Comparison of ENCODE assay signal across 12 mouse cellular contexts in genomic region chr6:66401468-66401867, GRCm38 (mm10).
A peak's percentile ranks its signal among the peaks of the same experiment; 100 is the strongest.
DNase-seq lines count a peak whose midpoint lies in the region; ATAC-seq lines count a peak whose summit lies in the region.
"Had no signal": no experiment of that assay in that cellular context is flagged by ENCODE, and none has a peak within 500 bp of the region (broad histone marks: within the 10 kb centered on the region; RNA-seq: fewer than 3 reads in every experiment).

No protein-coding gene starts in this region.

- ATAC-seq in heart, embryonic 11.5 days (replicated peaks; ENCODE audit: insufficient number of reproducible peaks, low FRiP score, low TSS enrichment), result no peak
- no peak for ATAC-seq in neural tube, embryonic 11.5 days (ENCODE audit: insufficient read depth, low FRiP score, low TSS enrichment)
- no peak for ATAC-seq in limb, embryonic 11.5 days (ENCODE audit: insufficient number of reproducible peaks, low FRiP score, low TSS enrichment, low read depth)
- ATAC-seq in neural tube, embryonic 15.5 days (ENCODE audit: low FRiP score), result no peak
- ATAC-seq in activated CD4-positive, CD25-positive, alpha-beta regulatory T cell, adult 4 months, result no peak

- H3K4me1 ChIP-seq in heart, embryonic 11.5 days (ENCODE audit: control insufficient read depth, insufficient read depth, low read length), result peaks cover 4% of the 10 kb centered on the region; the same call in 1 of the 2 replicates
- H3K4me1 ChIP-seq in neural tube, embryonic 11.5 days (ENCODE audit: control insufficient read depth, insufficient read depth, low read length), result peaks cover 8% of the 10 kb centered on the region
- no peaks in the 10 kb centered on the region for H3K4me1 ChIP-seq in limb, embryonic 11.5 days (ENCODE audit: control insufficient read depth, insufficient read depth, low read length)
- peaks cover 9% of the 10 kb centered on the region; the same call in 1 of the 2 replicates for H3K4me1 ChIP-seq in neural tube, embryonic 15.5 days

- H3K36me3 ChIP-seq in heart, embryonic 11.5 days (ENCODE audit: control insufficient read depth, insufficient read depth, low read length), result no peaks in the 10 kb centered on the region
- no peaks in the 10 kb centered on the region for H3K36me3 ChIP-seq in neural tube, embryonic 11.5 days (ENCODE audit: control insufficient read depth, insufficient read depth, low read length)
- H3K36me3 ChIP-seq in limb, embryonic 11.5 days (ENCODE audit: control insufficient read depth, insufficient read depth, low read length), result no peaks in the 10 kb centered on the region
- H3K36me3 ChIP-seq in neural tube, embryonic 15.5 days, result no peaks in the 10 kb centered on the region

- no peak for DNase-seq in heart, postnatal 14 days
- DNase-seq in neural tube, embryonic 11.5 days (ENCODE audit: low spot score), result no peak
- DNase-seq in neural tube, embryonic 10.5 days (ENCODE audit: extremely low spot score, low spot score), result no peak
- DNase-seq in limb, embryonic 11.5 days (ENCODE audit: low spot score), result no peak
- no peak for DNase-seq in cerebellum, adult 8-10 months
- DNase-seq: adrenal gland, postnatal 25 days; kidney, adult 18-20 months; lung, adult 18-20 months had no signal

- H3K9ac ChIP-seq in heart, embryonic 11.5 days (ENCODE audit: low read depth, low read length), result no peak overlapping the region
- H3K9ac ChIP-seq in neural tube, embryonic 11.5 days (ENCODE audit: low read length), result no peak overlapping the region; the same call in 1 of the 2 replicates
- no peak overlapping the region for H3K9ac ChIP-seq in limb, embryonic 11.5 days (ENCODE audit: low read length)
- H3K9ac ChIP-seq in neural tube, embryonic 15.5 days (replicated peaks), result no peak overlapping the region

- H3K4me3 ChIP-seq in heart, embryonic 11.5 days (ENCODE audit: low read depth, low read length), result no peak overlapping the region
- no peak overlapping the region for H3K4me3 ChIP-seq in neural tube, embryonic 11.5 days (ENCODE audit: low read depth, low read length)
- no peak overlapping the region for H3K4me3 ChIP-seq in limb, embryonic 11.5 days (ENCODE audit: low read depth, low read length)
- H3K4me3 ChIP-seq in neural tube, embryonic 15.5 days (replicated peaks), result no peak overlapping the region
- H3K4me3 ChIP-seq: erythroblast, embryonic 14.5 days had no signal

- H3K4me2 ChIP-seq in heart, embryonic 11.5 days, result peak overlapping the region; percentile 29
- H3K4me2 ChIP-seq in neural tube, embryonic 11.5 days (ENCODE audit: low read depth), result no peak overlapping the region
- no peak overlapping the region for H3K4me2 ChIP-seq in limb, embryonic 11.5 days (ENCODE audit: low read depth, severe bottlenecking)
- H3K4me2 ChIP-seq in neural tube, embryonic 15.5 days, result no peak overlapping the region

- no peak overlapping the region for H3K27ac ChIP-seq in heart, embryonic 11.5 days (ENCODE audit: low read depth, low read length)
- peak overlapping the region; percentile 62; the same call in 1 of the 2 replicates for H3K27ac ChIP-seq in neural tube, embryonic 11.5 days (ENCODE audit: low read depth, low read length)
- peak overlapping the region; percentile 62; the same call in 1 of the 2 replicates for H3K27ac ChIP-seq in limb, embryonic 11.5 days (replicated peaks; ENCODE audit: low read depth, low read length)
- H3K27ac ChIP-seq in neural tube, embryonic 15.5 days (replicated peaks), result peak overlapping the region; percentile 60; the same call in 1 of the 2 replicates

- WGBS in heart, embryonic 11.5 days (ENCODE audit: insufficient replicate concordance), result 57% methylated on average over 5 of the region's 5 CpGs
- 27% methylated on average over 5 of the region's 5 CpGs for WGBS in neural tube, embryonic 11.5 days
- 46% methylated on average over 5 of the region's 5 CpGs for WGBS in limb, embryonic 11.5 days
- WGBS in neural tube, embryonic 15.5 days, result 13% methylated on average over 5 of the region's 5 CpGs

- H3K9me3 ChIP-seq in heart, embryonic 11.5 days (replicated peaks; ENCODE audit: control insufficient read depth, low read length), result no peaks in the 10 kb centered on the region
- no peaks in the 10 kb centered on the region for H3K9me3 ChIP-seq in neural tube, embryonic 11.5 days (ENCODE audit: control insufficient read depth, low read length)
- H3K9me3 ChIP-seq in limb, embryonic 11.5 days (ENCODE audit: control insufficient read depth, low read length), result no peaks in the 10 kb centered on the region
- H3K9me3 ChIP-seq in neural tube, embryonic 15.5 days (replicated peaks), result no peaks in the 10 kb centered on the region

- H3K27me3 ChIP-seq in heart, embryonic 11.5 days (ENCODE audit: control insufficient read depth, insufficient read depth, low read length), result no peaks in the 10 kb centered on the region
- no peaks in the 10 kb centered on the region for H3K27me3 ChIP-seq in neural tube, embryonic 11.5 days (ENCODE audit: control insufficient read depth, insufficient read depth, low read length)
- no peaks in the 10 kb centered on the region for H3K27me3 ChIP-seq in limb, embryonic 11.5 days (ENCODE audit: control insufficient read depth, insufficient read depth, low read length)
- no peaks in the 10 kb centered on the region for H3K27me3 ChIP-seq in neural tube, embryonic 15.5 days (replicated peaks)

- intact Hi-C loops in heart, postnatal 14 days (cut with DNase I), result no loop called here
